Mouse (Mus musculus): ENCODE data around the gene Cradd.

The Cradd gene

DNA sequence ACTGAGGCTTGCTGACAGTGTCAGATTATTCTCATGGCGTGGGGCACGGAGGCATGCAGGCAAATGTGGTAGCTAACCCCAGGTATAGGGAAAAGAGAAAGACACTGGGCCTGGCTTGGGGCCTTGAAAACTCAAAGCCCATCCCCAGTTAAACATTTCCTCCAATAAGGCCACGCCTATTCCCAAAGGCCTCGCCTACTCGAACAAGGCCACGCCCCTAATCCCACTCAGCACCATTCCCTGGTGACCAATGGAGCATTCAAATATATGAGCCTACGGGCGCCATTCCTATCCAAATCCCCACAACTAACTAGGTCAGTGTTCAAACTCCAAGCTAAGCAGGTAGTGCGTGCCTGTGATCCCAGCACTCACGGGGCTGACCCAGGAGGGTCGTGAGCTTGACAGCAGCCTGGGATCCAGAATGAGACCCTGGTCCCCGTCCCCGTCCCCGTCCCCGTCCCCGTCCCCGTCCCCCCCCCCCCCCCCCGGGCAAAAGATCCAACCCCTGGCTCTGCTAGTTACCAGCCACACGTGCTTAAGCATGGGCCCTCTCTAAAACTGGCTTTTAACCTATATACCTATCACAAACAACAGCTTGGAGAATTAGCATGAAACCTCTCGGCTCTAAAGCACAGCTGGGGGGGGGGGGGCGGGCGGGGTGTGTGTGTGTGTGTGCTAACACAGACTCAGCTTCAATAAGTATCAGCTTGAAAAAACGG lies 78.8 kb downstream of the Cradd start:
- no peak for DNase-seq (ENCODE audit: low spot score in 2 of 2)

DNA sequence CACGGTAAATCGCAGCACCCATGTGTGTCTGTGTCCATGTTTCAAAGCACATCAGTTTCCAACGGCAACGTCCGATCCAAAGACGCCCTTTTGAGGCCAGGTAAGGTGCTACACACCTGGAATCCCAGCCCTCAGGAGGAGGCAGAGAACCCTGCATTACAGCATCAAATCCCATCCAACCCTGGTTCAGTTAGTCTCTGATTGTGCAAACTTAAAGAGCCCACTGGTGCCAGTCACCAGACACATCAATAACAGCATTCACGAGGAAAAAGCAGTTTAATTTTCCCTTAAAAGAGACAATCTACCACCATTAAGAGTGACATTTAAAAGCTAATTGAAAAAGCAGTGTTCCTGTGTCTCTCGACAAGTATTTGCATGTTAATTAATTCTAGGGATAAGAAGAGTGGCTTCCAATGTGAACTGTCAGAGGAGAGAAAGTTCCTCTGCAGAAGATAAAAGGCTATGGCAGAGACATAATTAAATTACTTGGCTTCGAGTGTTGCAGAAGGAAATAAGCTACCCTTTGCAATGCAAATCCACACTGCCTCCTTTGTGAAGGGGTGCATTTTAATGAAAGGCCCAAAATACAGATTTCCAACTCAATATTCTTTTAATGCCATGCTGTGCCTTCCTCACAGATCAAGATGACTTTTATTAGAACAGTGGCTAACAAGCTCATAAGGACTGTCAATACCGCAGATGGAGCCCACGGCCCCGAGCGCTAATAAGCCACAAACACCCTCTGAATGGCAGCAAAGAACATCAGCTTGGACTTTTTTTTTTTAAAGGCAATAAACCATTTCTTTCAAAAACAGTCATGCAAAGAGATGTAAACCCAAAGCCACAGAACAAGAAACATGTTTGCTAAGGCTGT lies 84.5 kb downstream of the Cradd start:
- no peak for DNase-seq (ENCODE audit: low spot score in 2 of 2)

DNA sequence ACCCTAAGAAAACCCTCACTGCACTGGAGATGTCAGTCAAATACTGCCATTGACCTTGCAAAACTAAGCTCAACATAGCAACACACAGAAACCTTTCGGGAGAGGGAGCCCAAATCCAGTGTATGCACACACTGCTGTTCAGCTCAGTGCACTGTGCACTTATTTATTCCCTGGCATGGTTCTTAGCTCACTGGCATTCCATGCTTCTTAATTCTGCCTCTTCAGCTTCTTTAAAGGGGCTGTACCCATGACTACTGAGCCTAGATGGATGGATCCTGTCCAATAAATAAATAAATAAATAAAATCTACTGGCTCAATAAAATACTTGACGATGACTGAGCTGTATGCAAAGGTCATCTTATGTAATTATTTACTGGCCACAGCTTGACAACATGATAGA lies 85.3 kb downstream of the Cradd start:
- DNase-seq (ENCODE audit: low spot score in 2 of 2): no peak

DNA sequence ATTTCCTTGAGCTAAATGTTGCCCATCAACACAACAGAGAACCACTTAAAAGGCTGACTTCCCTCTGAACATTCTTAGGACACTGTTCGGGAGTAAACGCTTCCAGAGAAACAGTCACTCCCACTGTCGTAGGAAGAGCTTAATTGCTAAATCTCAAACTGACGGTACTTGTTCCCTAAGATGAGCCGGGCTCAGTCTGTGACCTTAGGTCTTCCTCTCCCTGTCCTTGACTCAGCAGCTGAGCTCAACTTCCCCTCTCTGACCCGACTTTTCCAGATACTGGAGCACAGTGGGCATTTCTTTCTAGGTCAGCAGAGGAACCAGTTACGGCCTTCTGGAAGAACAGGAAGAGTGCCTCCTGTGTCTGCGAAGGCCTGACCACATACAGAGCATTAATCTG lies 87.7 kb downstream of the Cradd start:
- DNase-seq (ENCODE audit: low spot score in 2 of 2): no peak

DNA sequence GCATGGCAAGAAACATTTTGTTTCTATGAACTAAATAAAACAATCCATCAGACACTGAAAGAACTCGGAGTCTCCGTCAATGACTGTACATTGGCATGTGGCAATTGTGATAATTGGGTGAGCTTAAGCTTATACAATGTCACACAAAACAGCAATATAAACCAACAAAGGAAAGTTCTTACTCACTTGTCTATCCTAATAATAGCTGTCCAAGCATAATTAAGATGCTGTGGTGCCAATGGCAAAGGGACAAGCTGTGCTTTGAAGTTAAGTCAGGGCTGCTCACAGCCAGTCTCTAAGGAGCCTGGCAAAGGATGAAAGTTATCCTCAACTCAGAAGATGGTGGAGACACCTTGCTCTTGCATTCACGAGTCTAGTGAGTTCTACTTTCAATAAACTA lies 89.3 kb downstream of the Cradd start:
- no peak for DNase-seq (ENCODE audit: low spot score in 2 of 2)

DNA sequence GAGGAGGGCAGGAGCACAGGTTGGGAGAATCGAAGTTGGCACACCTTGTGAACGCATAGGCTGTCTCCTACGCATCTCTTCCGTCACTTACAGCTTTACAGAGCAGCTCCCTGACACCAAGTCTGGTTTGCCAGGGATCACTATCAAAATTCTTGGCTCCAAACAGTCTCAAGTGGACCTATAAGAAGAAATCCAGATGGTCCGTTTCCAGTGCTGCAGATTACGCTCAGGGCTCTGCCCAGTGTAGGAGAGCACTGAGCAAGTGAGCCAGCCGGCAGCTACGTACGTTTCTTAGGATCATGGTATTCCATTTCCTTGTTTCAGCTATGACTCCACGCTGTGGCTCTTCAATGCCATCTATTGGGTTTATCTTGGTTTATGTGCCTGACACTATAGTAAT lies 90.9 kb downstream of the Cradd start:
- no peak for DNase-seq (ENCODE audit: low spot score in 2 of 2)

DNA sequence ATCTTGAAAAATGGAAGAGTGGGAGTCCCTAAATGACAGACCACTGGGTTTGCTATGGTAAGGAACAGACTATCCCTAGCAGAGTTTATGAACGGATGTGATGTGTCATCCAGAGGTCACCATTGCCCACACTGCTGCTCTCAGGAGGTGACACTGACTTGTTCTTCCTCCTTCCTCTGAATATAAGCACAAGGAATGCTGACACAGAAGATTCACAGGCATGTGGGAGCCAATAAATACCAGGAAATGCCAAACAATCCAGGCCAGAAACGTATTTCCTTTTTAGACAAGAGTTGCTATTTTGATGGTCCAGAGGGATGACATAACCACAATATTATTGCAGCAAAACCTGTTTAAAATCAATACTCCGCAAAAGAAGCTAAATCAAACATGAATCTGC lies 91.4 kb downstream of the Cradd start:
- no peak for DNase-seq (ENCODE audit: low spot score in 2 of 2)

DNA sequence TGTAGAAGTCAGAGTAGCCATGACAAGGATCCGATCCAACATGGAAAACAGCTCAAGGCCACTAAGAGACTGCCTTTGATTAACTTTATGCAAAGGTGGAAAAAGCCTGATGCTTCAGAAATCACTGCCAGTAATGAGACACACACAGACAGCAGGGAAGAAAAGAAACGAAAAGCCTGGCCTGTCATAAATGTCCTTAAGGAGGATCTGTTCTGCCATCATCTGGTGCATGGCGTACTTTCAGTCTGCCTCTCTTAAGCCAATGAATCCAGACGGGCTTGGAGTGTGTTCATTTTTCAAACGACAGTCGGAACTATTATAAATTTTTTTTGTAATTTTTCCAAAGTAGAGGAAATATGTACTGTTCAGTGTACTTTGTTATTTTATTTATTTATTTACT lies 95.7 kb downstream of the Cradd start:
- no peak for DNase-seq (ENCODE audit: low spot score in 2 of 2)

DNA sequence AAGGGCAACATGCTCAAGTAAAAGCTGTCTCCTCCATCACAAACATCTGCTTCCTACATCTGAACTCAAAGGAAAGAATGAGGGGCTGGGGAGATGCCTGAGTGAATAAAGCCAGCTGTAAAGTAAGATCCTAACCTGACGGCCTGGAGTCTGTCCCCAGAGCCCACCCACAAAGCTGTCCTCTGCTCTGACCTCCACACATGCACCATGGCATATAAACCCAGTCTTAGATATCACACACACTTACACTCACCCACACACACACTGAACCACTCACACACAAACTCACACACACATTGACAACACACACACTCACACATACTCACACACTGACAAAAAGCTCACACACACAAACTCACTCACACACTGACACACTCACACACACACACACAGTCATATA lies 96.3 kb downstream of the Cradd start:
- DNase-seq (ENCODE audit: low spot score in 2 of 2): no peak

DNA sequence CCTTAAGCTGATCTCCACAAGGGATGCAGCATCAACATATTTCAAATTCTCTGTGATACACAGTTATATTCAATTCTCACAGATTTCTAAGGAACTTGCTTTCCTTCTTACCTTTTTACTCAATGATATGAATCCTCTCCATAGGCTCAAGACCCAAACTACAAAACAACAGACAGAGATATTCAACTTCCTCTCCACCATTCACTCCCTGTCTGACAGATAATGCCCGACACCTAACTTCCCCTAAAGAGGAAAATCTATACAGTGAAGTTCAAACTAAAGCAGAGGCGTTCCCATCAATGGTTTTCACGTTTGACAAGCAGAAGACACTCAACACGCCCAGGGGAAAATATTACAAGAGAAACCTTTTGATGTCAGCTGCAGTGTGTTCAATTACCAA lies 97.2 kb downstream of the Cradd start:
- no peak for DNase-seq (ENCODE audit: low spot score in 2 of 2)

DNA sequence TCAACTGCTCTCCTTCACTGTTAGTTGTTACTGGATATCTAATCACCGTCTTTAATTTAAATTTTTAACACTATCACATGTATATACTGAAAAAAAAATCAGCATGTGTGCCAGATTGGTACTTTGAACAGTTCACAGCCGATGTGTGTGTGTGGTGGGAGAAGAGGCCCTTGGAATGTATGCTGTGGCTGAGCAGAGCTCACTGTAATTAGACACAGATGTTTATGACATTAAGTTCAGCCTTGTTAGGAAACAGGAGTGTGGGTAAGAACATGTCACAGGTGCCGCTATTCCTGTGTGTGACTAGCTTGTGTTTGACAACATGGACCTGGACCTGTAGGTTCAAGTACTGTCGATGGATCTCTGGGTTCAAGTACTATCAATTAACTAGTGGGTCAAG lies 98.9 kb downstream of the Cradd start:
- no peak for DNase-seq (ENCODE audit: low spot score in 2 of 2)

DNA sequence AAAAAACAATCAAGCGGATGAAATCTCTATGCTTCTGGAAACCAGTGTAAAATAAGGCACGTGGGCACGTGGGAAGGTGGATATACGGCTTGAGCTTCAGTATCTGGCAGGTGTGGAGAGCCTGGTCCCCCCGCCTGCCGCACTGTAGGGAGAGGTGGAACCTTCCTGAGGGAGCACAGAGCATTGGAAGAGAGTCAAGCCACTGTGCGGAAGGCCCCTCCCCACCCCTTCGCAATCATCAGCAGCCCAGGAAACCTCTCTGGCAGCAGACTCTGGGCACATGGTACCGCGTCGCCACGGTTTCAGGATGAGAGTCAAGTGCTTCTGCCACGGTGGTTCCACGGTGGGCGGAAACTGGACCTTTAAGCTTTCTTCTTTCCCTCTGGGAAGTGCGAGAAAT lies 100.7 kb downstream of the Cradd start:
- DNase-seq (ENCODE audit: low spot score in 2 of 2): no peak

DNA sequence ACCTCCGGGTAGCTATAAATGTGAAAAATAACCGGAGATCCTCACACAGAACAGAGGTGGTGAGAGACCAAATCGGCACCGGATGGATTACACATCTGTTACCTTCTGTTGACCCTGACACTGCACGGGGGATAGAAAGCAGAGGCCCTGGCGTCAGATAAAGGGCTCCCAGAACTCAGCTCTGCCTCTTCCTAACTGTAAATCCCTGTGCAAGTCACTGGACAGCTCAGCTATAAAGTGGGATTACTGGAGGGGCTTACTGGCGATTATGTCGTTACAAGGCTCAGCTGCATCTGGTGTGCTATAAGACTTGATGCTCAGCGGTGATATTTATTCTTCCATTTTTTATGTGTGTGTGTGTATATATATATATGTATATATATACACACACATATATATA lies 102.0 kb downstream of the Cradd start:
- DNase-seq (ENCODE audit: low spot score in 2 of 2): no peak

DNA sequence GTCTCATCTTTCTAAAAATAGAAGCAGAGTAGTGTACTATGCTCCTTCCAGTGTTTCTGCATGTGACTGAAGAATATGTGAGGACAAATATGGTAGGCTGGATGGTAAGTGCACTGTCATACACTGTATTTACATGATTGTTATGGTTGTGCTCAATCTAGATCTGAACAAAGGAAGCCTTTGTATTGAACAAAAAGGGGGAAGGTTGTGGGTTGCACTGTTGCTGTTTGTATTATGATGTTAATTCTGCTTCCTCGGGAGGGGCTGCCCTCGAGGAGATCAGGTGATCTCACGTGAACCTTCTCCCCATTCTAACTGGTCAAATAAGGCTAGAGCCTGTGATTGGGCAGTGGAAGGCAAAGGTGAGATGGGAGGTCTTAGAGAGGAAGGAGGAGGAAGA lies 103.4 kb downstream of the Cradd start:
- no peak for DNase-seq (ENCODE audit: low spot score in 2 of 2)

DNA sequence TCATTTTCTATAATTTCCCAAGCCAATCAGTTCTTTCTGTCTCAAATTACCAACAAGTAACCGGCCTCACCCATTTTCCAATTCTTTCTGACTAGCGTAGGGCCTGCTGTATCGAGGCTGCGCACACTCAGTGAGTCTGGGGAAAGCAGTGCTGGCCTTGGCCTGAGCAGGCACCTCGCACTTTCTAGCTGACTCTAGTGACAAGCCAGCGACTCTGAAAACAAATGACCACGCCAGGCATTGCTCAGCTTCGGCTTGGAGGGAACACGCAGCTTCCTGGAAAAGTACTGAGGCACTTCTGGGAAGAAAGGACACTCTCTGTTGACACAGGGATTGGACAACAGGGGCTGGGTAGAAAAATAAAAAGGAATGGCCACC lies 105.3 kb downstream of the Cradd start:
- DNase-seq (ENCODE audit: low spot score in 2 of 2): no peak

DNA sequence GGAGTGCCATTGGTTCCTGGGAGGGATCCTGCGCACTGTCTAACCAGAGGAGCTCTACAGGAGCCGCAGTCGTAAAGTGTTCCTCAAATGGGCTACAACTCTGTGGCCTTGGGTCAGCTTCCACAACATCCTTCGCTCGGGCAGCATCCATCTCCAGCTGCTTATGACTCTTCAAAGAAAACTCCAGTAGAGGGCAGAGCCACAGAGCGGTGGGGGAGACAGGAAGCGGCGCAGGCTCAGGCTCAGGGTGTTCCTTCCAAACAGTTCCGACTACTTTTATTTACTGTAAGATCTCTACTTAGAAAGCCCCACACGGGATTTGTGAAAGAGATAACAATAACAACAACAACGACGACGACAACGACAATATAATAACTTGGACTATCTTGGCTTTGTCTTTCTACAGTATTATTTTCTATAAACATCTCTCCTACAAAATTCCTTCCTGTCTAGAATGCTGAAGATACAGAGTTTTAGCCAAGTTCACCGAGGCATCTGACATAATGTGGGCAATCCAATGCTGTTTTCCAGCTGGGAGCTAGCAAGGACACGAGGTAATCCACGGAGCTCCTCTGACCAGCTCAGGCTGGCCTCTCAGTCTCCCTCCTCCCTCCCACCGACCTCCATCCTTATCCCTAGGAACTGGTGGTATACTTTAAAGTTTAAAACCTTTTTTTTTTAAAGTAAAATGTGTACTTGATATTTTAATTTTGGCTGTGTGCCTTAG lies 105.8 kb downstream of the Cradd start:
- no peak for DNase-seq (ENCODE audit: low spot score in 2 of 2)

DNA sequence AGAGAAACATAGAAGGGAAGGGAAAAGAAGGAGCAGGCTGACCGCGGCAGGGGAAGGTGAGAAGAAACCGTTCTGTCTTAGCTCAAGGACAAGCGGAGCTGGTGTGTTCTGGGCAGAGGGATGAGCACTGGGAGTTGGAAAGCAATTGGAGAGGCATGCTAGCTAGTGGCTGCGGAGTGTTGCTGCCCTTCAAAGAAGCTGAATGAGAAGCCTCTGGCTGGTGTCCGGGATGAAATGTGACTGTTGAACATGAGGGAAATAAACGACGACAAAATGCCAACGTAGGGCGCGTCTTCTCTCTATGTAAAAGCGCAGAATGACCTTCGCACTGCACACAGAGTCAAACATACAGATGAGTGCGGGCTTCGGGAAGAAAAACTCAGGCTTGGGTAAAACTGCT lies 108.6 kb downstream of the Cradd start:
- no peak for DNase-seq (ENCODE audit: low spot score in 2 of 2)

DNA sequence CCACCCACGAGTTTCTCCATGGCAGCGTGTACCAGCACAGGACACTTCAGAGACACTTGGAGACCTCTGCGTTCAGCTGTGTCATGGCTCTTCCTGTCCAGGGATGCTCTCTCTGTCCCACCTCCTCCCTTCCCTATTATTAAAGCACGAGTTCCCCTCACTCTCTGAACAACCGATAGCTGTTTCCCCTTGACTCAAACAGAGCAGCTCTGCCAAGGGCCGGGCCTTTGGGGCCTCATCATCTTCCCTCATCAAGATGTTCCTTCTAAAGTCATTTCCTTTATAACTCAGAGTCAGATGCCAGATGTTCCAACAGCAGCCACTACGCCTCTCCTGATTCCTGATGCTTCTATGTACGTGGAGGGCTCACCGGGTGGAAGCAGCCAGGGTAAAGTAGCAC lies 110.1 kb downstream of the Cradd start:
- DNase-seq (ENCODE audit: low spot score in 2 of 2): no peak

DNA sequence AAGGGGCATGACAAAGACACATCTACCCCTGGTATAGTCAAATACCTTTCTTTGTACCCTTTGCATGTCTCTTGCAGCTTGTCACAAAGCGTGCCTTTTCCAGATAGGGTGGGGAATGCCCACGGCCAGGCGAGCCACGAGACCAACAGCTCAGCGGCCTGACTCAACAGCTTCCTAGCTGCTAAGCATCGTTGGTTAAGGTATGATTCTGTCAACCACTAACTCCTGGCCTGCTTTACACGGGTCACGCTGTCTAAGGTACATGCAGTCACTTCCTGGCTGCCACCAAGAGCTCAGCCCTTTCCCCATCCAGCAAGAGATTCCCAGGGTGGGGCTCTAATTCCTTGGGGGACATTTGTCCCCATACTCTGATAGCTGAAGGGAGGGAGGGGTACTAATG lies 110.6 kb downstream of the Cradd start:
- DNase-seq (ENCODE audit: low spot score in 2 of 2): no peak

DNA sequence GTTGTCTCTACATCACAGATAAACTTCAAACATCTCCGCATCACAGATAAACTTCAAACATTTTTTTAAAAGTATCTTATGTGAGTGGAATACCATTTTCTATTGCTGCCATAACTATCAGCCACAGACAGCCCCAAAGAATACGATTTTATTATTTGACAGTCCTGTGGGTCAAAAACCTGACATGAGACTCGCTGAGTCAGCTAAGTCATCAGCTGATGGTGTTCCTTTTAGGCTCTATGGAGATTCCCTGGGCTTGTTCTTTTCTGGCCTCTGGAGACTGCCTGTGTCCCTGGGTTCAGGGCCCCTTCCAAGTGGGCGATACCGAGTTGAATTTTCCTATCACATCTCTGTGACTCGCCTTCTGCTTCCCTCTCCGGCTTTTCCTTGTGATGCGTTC lies 112.3 kb downstream of the Cradd start:
- no peak for DNase-seq (ENCODE audit: low spot score in 2 of 2)

DNA sequence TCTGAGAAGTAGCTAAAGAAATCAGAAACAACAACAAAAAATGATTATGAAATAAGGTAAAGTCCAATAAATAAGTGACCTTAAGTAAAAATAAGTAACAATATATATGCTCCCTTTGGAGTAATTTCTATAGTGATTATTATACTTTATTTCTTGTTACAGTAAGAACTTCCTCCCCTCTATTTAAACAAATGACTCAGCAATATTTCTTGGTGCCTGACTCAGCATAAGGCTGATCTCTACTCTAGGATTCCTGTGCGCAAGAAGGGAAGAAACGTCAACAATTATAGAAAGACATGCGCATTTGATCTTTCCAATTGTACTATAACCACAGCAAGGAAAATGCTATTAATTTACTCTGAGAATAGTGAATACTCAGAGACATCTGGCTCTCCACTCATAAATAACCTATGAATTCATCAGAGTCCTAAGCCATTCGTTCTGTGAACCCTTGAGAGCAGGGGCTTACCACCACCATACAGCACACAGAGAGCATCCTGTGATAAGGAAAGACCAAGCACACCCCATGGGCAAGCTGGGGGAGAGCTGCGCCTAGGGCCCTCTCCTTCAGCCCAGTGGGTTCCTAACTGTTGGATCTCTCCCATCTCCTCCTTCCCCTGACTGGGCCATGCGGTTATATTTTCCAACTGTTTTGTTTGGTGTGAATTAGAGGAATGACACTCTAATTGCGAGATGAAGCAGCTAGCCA lies 113.1 kb downstream of the Cradd start:
- no peak for DNase-seq (ENCODE audit: low spot score in 2 of 2)

DNA sequence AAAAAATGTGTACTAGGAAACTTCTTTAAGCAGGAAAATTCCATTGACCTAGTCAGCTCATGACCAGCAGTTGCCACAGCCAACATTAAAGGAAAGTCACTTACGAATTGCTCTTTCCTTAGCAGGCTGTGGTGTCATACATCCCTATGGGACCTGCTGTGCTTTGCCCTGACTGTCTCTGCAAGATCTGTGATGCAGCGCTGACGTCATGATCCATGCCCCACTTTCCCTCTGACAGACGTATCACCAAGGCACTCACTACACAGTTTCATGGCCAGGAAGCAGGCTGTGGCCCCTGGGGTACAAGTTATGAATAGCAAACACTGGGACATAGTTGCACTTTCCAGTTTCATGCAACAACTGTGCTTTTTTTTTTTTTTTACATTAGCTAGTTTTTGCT lies 113.8 kb downstream of the Cradd start:
- no peak for DNase-seq (ENCODE audit: low spot score in 2 of 2)

Measured in urinary bladder, adult 18-20 months (tissue).